Mouse (Mus musculus) kidney, postnatal 10 days (tissue): ENCODE results near the gene Prkce.

ENCODE experiments used
- DNase-seq: peaks from one replicate; pipeline ENCODE4 v3.0.0; 2021; ENCODE audit warnings: mixed read lengths

Prkce gene

DNA sequence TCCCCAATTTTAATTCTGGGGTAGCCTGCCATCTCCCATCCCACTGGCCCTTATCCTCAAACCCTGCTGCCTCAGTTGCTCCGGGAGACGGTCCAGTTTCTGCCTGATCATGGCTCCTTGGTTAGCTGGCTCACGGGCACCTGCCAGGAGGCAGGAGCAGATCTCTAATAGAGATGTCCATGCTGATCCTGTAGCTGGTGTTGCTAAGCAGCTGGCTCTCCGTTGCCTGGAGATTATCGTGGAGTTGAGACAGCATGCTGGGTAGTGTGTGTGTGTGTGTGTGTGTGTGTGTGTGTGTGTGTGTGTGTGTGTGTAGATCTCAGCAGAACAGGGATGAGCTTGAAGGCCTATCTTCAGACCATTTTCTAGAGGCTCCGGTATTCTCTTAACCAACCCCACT is 262.3 kb downstream of the Prkce start:
- no peak for DNase-seq

DNA sequence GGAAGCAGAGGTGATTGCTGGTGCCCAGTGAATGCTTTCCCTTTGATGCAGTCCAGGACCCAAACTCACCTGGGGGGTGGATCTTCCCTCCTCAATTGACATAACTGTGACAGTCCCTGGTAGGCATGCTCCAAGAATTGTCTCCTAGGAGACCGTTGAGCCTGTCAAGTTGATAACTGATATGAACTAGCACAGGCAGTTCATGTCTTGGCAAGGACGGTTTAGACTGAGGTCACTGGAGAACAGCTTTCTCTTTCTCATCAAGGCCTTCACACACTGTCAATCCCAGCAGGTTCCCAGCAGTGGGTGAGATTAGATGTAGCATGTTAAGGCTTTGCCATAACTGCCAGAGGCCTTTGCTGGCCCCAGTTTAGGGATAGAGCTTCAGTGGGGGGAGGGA is 265.5 kb downstream of the Prkce start:
- DNase-seq: no peak

DNA sequence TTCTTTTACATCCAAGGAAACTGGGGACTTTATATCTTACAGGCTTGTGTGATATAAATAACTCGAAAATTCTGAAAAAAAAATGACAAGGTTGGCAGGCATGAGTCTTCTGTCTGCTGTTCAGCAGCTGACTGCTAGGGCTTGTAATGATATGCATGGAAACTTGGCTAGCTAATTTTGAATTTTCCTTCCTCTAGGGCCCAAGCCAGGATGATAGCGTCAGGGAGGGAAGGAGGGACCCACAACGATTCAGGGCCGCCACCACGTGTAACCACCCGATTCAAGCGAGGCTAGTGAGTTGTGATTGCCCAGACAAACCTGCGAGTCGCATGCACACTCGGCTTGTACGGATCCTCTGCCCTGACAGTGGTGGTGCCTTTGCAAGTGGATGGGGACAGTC is 266.2 kb downstream of the Prkce start:
- DNase-seq: no peak

DNA sequence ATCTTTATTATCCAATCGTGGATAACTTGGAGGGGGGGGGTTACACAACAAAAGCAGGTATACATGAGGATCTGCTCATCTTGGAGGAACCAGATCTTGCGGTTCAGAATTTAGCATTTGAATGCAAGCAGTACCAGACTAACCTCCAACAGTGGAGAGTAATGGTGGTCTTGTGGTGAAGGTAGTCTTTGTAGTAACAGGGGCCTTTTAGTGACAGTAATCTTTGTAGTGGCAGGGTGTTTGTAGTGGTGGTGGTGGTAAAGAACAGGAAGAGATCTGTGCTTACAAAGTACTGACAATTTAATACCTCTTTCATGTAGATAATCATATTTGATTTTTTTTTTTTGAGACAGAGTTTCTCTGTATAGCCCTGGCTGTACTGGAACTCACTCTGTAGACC is 267.2 kb downstream of the Prkce start:
- DNase-seq: no peak

DNA sequence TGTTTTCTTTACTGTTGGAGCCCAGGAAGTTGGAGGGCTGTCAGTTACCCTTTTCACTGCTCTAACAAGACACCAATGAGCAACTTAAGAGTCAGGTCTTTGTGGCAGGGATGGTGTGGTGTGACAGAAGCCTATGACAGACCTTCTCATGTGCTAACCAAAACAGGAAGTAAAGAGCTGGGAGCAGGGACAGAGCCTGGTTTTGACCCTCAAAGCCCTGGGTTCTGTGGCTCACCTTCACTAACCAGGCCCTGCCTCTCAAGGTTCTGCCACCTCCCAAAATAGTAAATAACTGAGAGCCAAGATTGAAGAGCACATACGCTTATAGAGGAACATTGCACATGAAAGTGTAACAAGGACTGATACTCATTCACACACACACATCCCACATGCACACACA is 268.0 kb downstream of the Prkce start:
- DNase-seq: no peak

DNA sequence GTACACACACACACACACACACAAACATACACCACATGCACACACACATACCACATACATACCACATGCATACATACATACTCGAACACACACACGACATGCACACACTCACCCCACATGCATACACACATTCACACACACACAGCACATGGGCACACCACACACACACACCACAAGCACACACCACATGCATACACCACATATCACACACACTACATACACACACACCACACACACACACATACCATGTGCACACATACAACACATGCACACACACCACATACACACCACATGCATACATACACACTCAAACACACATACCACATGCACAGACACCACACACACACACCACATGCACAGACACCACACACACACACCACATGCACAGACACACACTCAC is 268.4 kb downstream of the Prkce start:
- DNase-seq: no peak

DNA sequence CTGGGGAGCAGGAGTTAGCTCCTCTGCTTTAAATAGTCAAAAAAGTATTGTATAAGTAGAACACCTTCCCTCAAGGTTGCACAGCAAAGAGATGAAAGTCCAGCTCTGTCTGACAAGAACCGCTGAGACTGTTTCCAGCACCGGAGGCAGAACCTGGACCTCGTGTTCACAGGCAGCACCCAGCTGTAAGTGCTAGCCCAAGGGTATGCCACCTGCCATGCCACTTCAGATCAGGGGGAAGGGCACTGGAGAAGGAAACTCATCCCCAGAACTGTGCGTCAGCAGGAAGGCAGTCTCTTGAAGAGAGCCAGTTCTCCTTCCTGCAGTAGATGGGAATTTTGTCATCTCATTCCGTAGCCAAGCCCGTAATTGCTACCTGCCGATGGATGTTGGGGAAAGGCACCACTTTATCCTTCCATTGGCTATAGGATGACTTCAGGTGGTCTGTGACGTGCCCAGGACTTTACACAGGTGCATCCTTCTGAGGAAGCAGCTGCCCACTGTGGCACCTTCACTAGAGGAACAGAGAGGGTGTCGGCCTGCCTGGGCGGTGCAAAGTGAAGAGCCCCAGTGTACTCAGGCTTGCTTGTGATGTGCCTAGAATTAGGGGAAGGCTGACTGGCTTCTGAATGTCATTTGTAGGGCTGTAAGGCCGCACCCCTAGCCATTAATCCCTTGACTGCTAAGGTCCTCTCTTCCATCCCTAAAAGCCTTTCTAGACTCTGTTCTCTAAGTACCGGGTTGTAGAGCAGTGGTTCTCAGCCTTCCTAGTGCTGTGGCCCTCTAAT is 269.2 kb downstream of the Prkce start:
- no peak for DNase-seq

DNA sequence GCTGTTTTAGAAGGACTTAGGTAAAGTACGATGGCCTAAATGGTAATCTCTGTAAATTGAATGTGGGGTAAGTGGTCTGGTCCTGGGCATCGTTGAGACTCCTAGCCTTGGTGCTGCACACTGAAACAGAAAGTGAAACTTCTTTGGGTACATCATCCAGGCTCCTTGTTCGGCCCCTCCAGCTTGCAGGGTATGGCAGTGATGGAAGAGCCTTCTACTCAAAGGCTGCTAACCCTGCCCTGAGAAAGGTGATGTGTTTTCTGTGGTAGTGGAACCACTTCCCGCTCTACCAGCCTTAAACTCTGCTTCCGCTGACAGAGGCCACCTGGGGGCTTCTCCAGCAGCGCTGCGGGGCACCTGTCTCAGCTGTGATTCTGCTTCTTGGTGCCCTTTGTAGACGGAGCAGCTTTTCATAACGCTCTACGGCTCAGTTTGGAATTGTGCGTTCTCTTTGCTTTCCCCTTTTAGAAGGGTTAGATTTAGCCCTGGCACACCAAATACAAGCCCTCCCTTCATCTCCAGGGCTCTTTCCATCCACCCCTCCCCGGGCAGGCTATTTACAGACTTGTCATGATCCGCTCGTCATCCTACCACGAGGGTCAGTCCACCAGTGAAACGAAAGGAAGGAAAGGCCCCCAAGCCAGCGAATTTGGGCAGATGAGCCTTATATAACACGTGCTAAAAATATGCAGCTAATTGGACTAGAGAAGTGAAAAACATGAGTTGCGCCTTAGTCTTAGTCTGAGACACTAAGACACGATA is 270.1 kb downstream of the Prkce start:
- no peak for DNase-seq

DNA sequence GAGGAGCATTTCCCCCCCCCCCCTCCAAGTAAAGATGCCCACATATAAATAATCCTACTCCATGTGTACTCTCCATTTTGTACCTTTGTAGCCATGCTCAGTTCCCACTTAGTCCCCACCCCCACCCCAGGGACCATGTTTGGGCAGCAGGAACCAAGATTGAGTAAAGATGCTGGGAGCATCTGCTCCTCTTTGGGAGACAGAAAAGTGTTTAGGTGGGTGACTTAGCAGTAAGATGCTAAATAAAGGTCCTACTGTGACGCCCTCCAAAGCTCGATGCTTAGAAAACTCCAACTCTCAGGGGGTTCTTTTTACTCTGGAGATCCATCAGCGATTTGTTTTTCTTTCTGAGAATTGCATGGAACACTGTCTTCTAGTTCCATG is 270.7 kb downstream of the Prkce start:
- no peak for DNase-seq

DNA sequence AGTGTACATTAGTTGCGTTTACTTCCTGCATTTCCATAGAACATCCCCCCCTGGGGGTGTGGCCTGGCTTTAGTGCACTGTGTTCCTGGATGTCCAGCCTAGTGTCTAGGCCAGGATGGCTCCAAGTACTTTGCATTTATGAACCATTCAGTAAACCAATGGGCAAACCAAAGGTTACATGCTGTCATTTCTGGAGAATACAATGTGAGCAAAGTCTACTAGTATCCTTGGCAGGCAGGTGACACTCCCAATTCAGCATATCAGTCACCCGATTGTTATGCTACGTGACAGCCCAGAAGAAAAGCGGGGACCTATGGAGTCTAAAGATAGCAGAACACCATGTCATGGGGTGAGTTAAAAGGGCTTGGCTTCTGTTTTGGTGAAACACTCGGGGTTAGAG is 271.2 kb downstream of the Prkce start:
- DNase-seq: no peak

DNA sequence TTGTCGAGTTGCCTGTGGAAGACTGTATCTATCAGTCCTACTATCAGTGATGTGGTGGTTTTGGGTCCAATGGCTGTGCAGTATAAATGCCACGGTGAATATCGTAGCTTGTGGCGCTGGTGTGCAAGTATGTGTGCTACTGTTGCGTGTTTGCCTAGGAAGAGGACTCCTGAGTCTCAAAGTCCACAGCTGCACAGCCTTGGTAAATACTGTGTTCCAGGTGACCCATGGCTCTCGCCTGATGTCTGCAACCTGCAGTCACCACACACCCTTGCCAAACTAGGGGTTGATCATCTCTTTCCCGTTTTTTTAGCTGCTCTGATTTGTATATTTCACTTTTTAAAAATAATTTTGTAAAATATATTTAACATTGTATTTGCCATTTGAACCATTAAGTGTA is 273.5 kb downstream of the Prkce start:
- no peak for DNase-seq

DNA sequence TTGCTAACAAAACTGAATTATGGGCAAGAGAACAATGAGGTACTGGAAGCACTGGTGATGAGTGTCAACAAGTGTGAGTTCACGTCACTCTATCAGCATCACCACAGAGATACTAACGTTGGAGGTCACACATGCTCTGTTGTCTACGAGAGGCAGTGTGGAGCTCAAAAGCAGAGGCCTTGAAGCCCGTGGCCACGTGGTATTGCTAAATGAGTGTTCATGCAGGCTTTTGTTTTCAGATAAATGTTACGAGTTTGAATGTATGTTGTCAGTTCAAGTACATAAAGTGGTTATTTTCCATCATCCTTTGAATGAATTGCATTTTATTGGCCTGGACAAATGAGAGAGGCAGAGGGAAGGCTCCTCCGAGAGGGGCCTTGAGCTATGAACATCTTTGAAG is 276.3 kb downstream of the Prkce start:
- no peak for DNase-seq

DNA sequence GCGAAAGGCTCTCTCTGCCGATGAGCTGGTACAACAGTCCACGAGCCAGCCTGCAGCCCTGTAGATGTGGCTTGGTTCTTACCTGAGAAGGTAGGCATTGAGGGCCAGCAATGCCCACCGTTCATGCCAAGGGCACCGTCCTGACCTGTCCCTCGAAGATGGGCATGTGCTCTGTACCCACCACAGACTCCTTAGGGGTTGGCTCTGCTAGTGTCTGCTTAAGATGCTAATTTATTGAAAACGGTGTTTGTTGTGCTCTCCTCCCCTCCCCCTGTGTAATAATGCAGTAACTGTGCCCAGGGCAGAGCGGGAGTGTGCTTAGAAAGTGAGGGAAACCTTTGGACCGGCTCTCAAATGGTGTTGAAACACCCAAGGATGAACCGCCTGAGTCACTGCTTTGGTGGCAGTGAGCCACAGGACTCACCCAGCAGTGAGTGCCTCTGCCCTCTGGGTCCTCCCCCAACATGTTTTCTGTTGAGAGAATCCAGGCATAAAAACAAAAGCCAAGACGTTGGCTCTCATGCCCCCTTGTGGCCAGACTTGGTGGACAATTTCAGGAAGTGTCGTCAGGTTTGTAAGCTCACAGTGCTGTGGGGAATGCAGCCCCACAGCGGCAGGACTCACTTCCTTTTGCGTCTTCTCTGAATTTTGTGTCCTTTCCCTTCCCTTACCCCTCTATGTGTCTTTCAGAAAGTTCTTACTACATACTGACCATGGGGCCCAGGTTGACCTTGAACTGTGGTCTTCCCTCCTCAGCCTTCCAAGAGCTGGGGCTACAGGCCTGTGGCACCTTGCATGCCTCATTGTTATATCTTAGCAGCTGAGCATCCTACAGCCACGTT is 277.2 kb downstream of the Prkce start:
- peak; percentile 96 for DNase-seq

DNA sequence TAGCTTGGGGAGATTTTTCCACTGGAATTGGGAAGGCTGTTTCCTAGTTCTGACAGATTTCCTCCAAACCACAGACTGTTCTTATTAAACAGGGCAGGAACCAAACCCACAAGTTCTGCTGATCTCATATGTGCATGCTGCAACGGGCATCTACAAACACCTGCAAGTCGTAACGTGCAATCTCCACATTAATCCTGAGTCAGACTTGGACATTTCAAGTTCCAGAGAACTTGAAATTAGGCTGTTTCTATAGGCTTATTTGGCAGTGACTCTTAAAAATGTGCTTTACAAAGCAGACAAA is 277.8 kb downstream of the Prkce start:
- no peak for DNase-seq

DNA sequence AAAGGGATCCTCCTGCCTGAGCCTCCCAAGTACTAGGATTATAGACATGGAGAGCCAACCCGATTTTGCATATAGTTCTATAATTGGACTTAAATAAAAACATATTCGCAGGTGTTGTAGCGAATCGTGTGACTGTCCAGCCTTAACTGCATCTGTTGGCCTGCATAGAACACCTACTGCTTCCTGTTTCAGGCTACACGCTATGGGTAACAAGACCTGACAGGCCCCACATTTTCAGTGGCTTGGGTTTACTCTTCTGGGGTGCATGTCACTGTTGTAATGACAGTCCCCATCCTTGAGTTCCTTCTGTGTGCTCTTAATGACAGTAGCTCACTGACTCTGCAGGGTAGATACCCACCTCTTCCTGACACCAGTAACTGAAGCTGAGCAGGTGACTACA is 278.3 kb downstream of the Prkce start:
- no peak for DNase-seq

DNA sequence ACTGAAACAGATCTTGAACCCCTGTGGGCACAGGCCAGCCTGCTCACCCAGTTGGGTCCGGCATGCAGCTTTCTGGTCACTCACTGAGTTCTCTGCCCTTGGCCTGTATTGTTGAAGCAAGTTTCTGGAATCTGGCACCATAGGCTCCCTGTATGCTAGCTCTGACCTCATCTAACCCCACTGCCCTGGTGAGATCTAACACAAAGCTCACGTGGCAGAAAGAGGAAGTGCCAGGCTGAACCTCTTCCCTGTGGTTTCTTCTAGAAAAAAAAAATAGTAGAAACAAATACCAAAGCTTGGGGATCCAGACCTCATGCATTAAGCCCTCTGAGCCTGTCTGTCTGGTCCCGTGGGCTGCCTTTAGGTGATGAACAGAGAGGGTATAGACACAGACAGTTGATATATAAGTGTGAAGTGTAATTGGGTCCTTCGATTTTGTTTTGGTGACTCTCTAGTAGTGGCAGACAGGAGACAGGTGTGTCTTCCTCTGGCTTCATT is 279.6 kb downstream of the Prkce start:
- DNase-seq: peak; percentile 35

DNA sequence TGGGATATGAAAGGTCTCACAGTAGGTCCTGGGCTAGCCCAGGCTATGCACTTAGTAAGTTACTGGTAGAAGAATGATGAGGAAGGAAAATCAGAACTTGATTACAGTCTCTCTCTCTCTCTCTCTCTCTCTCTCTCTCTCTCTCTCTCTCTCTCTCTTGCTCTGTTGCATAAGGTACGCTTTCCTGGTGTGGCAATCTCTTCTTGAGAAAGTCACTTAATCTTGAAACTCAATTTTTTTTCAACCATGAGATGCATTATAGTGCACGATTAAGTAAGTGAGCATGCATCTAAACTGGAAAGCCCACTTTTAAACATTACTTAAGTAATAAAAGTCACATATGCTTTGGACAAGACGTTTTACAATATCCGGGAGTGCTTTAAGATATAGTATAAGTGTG is 285.3 kb downstream of the Prkce start:
- DNase-seq: no peak

DNA sequence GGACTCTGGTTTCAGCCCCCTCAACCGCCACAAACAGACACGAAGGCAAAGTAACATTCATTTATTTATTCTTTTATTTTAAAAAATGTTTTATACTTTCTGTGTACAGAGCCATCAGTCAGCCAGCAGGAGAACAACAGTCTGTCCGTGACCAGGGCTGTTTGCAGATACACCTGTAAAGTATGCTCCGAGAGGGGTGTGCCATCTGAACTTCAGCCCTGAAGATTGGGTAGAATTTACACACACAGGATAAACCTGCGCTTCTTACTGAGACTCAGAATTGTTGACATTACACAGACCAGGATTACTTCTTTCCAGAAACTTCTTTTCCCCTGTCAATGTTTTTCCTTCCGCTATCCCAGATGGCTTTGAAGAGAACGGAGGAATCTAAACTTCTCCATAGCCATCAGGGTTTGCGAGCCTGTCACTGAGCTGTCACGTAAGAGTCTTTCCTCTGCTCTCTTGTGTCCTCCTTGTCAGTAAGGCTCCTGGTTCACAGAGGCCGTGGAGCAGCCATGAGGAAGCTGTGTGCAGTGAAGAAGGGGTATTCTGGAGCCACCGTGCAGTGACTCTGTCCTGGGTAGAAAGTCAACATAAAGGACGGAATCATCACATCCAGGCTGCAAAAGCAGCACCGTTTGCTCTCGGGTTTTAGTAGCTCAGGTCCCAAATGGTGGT is 286.2 kb downstream of the Prkce start:
- DNase-seq: no peak

DNA sequence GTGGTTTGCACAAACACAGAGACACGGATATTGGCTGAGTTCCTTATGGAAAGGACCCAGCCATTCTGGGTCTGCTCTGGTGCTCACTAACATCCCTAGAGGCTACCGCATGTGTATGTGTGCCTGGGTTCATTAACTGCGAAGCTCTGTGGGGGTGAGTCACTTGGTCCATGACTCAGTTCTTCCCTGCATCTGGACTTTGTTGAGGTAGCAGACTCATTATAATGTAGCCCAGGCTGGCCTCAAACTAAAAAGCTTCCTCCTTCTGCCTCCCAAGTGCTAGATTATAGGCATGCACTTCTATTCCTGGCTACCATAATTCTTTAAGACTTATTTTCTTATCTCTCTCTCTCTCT is 286.7 kb downstream of the Prkce start:
- DNase-seq: no peak

DNA sequence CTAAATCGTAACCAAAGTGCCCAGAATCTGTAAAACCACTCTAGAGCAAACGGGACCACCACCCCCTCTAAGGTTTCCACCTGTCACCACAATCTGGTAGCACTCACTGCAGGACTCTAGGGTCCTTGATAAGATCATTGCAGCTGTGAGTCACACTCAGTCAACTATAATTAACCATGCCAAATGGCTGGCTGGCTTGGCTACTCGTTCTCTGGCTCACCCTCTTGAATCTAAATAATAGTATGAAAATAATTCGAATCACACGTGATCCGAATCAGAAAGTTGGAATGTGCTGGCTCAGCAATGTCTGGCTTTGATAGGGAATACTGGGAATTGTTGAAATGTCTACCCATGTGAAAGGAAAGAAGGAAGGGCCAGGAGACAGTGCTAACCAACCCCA is 288.9 kb downstream of the Prkce start:
- no peak for DNase-seq

DNA sequence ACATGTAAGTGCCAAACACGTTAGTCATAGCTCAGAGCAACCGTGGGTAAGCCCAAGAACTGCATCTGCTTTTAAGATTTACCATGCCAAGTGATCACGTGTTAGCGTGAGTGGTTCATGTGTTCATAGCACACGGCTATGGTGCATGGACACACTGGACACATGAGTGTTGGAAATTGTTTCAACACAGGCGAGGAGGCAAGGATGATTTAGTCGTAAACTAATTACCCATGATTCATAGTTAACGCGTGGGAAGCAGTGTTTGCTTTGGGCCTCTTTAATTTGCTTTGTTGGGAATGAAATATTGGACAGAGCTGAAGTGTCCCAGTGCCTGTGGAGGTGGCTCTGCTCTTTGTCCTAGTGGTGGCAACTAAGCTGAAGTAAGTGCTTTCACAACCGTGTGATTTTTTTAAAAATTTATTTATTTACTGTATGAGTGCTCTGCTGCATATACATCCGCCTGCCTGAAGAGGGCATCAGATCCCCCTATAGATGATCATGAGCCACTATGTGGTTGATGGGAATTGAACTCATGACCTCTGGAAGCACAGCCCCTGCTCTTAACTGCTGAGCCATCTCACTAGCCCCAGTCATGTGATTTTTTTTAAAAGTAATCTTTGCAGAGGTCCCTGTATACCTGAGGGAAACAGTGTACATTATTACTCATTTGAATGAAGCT is 290.9 kb downstream of the Prkce start:
- no peak for DNase-seq

DNA sequence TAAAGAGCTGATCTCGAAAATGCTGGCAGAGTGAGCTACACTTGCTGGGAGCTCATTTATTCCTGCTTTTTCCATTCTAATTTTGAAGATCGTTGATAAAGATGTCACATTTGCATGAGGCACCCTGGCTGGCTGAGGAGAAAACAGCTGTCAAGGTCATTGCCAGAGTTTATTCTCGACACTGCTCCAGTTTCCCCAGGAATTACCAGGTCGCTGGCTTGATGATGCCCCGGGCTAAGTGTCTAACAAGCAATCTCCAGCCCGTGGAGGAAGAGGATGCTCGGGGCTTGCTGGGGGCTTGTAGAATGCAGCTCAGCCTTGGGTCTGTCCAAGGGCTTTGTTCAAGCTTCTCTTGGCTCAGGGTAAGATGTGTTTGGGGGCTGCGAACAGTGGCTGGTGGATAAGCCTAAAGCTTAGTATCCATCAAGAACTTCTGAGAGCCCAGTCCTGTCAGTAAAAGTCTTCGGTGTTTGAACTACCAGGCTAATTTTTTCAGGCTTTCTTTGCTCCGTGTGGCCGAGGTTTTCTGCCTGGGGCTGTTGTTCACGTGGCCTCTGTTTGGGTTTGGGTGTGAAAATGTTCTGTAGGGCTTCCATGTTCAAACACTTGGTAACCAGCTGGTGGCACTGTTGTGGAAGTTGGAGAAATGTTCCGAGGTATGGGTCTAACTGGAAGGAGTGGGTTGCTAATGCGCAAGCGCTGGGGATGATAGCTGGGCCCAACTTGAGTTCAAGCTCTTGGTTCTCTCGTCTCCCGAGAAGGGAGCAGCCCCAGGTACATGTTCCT is 293.3 kb downstream of the Prkce start:
- peak; percentile 27 for DNase-seq
